Mouse (Mus musculus) right cerebral cortex, postnatal 25 days (tissue): Measurements from ENCODE around the gene 4930524J08Rik.

Experiments
- DNase-seq: peaks from one replicate; pipeline ENCODE4 v3.0.0; 2022

The 4930524J08Rik gene

DNA sequence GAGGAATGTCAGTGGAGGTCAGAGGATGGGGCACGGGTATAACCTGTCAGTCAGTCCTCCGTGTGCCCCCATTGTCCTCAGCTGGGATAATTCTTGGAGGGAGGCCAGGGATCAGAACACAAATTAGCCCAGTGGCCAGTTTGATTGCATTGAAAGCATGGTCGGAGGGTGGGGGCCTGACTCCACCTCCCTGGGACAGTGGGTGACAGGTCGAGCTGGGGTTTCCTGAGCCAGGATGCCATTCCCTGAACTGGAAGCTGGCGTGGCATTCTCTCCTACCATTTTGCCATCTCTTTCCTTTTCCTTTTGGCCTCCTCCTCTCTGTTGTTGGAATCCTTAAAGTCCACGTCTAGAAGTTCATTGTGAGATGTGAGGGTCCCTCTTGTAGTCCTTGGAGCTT, 27.0 kb downstream of the 4930524J08Rik start:
- no peak for DNase-seq

DNA sequence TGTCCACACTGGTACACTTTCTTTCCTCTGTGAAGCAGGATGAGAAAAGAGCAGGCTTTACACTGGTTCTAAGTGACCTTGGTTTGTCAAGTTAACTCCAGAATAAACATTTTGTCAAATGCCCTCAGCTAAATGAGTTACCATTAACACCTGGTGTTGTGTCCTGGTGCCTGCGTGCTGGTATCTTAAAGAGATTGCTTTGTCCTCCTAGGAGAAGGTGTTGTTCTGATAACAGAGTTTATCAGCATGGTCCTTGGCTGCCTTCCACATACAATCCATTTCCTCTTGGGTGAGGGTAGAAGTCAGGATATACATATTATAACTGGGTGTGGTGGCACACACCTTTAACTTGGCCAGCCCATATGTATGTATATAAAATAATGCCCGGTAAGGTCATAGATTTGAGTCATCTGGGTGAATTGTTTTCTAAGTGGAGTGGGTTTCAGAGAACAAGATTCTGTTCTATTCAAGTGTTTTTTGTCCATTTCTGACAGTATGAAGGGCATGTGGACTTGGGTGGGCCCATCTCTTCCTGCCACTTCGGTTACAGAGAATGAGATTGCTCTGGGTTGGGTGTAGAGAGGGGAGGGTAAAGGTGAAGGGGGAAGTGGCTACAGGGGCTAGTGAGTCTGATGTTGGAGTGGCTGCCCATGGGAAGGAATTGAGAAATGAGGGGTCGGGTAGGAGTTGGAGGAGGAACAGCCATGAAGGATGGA, 27.6 kb downstream of the 4930524J08Rik start:
- DNase-seq = no peak

DNA sequence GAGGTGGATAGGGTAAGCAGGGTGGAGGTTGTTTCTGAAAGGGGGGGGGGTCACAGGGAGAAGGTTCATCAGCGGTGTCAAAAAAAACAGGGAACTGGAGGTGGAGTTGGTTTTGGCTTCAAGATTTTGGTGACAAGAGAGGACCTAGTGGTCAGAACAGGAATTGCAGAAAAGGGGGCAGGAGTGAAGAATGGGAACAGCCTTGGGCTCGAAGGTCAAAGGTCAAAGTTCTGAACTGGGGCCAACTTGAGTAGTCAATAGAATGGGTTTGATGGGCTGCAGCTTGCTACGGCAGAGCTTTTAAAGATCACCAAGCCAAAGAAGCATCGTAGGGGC, 28.1 kb downstream of the 4930524J08Rik start:
- no peak for DNase-seq

DNA sequence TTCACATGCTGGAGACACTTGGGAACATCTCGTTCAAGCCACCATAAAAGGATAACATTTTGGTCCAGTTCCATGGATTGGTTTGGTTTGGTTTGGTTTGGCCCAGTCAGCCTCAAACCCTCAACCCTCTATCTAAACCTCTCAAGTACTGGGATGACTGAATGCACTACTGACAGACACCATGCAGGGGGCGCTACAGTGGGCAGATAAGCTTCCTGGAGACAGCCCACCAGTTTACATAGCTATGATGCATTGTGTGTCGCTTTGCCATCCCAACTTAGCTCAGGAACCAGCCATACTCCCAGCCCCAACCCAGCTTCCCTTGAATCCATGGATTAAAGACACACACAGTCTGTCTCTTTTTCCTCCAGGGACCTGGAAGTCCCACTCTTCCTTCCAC, 29.6 kb downstream of the 4930524J08Rik start:
- no peak for DNase-seq

DNA sequence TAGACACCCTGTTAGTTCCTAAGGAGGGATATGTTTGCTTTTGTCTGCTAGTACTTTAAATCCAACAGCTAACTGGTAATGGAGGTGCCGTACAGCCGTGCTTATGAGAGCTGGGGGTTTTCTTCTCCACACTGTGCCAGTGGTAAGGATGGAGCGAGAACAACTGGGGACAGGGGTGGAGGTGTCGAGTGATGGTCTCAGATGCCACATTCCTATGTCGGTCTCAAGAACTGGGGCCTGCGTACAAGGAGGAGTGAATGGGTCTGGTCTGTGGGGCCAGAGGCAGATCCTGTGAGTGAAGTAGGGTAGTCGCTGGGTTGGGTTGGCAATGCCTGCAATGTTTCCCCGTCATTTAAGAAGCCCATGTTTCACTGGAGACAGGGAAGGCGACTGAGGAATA, 33.7 kb downstream of the 4930524J08Rik start:
- no peak for DNase-seq

DNA sequence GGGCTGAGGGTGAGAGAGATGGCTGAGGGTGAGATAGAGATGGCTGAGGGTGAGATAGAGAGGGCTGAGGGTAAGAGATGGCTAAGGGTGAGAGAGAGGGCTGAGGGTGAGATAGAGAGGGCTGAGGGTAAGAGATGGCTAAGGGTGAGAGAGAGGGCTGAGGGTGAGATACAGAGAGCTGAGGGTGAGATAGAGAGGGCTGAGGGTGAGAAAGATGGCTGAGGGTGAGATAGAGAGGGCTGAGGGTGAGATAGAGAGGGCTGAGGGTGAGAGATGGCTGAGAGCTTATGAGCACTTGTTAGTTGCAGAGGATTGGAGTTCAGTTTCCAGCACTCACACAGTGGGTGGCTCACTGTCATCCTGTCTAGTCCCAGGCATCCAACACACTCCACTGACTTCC, 41.2 kb downstream of the 4930524J08Rik start:
- DNase-seq = no peak

DNA sequence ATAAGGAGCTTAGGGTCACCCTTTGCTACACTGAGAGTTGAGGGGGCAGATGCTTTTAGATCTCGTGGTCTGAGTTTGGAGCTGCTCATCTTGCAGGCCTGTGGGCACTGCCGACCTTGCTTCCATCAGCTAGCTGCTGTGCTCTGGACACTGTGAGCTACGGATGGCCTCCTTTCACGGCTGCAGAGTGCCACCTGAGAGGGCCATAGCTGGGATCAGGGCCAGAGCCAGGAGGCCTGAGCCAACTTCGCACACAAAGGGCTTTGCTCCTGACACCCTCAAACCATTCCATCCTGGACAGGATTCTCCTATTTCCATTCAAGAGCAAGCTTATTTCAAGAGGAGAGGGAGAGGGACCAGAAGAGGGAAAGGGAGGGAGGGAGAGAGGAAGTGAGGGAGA, 45.5 kb downstream of the 4930524J08Rik start:
- DNase-seq = no peak

DNA sequence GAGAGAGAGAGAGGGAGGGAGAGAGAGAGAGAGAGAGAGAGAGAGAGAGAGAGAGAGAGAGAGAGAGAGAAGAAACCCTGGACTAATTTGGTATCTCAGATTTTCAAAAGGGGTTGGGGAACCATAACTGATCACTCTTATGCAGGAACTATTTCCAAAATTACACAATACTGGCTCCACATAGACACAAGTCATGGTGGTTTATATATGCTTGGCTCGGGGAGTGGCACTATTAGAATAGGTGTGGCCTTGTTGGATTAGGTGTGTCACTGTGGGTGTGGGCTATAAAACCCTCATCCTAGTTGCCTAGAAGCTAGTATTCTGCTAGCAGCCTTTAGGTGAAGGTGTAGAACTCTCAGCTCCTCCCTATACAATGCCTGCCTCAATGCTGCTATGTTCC, 46.0 kb downstream of the 4930524J08Rik start:
- DNase-seq = no peak
